Mouse (Mus musculus): Measurements from ENCODE around the gene S1pr1.

- TF ChIP-seq POLR2A (IDR thresholded peaks at IDR 0.05; ENCODE audit: control insufficient read depth in 1 of 2, insufficient read depth in 1 of 2, low read depth in 1 of 2, low read length in 2 of 2, poor library complexity in 1 of 2), result no peak
- TF ChIP-seq BHLHE40 (IDR thresholded peaks at IDR 0.05; ENCODE audit: borderline replicate concordance, low read depth, low read length), result no peak
- TF ChIP-seq CTCF (IDR thresholded peaks at IDR 0.05 in 2 of 3, conservative IDR thresholded peaks at IDR 0.05 in 1 of 3; ENCODE audit: control insufficient read depth in 1 of 3, insufficient read depth in 1 of 3, low read depth in 2 of 3, low read length in 3 of 3, poor library complexity in 1 of 3, severe bottlenecking in 1 of 3), result no peak
- TF ChIP-seq MEF2A (IDR thresholded peaks at IDR 0.05; ENCODE audit: extremely low read depth, insufficient replicate concordance, low read depth, low read length, poor library complexity, severe bottlenecking), result no peak
- no peak for TF ChIP-seq ELF1 (IDR thresholded peaks at IDR 0.05; ENCODE audit: low read depth, low read length)
- TF ChIP-seq HCFC1 (IDR thresholded peaks at IDR 0.05; ENCODE audit: low read depth, low read length), result no peak
- TF ChIP-seq POLR2AphosphoS2 (IDR thresholded peaks at IDR 0.05; ENCODE audit: low read length), result no peak
- TF ChIP-seq ZMIZ1 (IDR thresholded peaks at IDR 0.05; ENCODE audit: low read depth, low read length), result no peak
- no peak for TF ChIP-seq KAT2A (conservative IDR thresholded peaks at IDR 0.05; ENCODE audit: low read depth, low read length)
- no peak for TF ChIP-seq E2F4 (IDR thresholded peaks at IDR 0.05; ENCODE audit: borderline replicate concordance, low read depth, low read length)
- TF ChIP-seq RCOR1 (IDR thresholded peaks at IDR 0.05; ENCODE audit: low read depth, low read length), result no peak
- TF ChIP-seq ZKSCAN1 (IDR thresholded peaks at IDR 0.05; ENCODE audit: low read depth, low read length), result no peak
Observed at GRCm38 (mm10) chr3:115687821-115688220, 27.1 kb downstream of the S1pr1 start.

All from MEL (cell line).